Mouse (Mus musculus): ENCODE results near the gene Prpf3. TPM values are rescaled to one million over a fixed set of nuclear protein-coding genes. Genes with fewer than 3 reads are reported as not detected.

The Prpf3 gene
- total and polyA plus RNA-seq, 2 experiments from 2014 or later: 7.7 to 22.6 TPM

DNA sequence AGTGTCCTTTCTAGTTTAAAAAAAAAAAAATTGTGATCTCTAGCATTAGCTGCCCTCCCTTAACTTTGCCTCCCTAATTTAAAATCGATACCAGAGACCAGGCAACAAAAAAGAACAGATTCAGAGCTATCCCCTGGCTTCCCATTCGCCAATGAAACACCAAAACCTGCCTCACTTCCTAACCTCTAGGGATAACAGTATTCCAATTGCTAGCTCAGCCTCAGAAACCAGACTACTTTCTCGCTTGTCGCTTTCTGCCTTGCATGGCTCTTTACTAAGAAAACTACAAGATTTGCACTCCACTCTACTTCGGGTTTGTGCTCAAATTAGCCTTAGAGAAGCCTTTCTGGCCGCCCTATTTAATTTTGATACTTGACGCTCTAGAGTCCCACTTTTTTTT lies 430 bp upstream of the Prpf3 start:
- Histone ChIP-seq H3K4me2 (ENCODE audit: low read depth, low read length) (peak overlapping the region; percentile 82), H3K36me3 (ENCODE audit: insufficient read depth, low read length) (peaks cover 17% of the 10 kb centered on the region; the same call in 1 of the 2 replicates), H3K27ac (peak overlapping the region; percentile 76; the same call in 1 of the 2 replicates), H3K9me3 (ENCODE audit: low read length) (no peaks in the 10 kb centered on the region), H3K4me1 (ENCODE audit: insufficient read depth, low read length) (peaks cover 4% of the 10 kb centered on the region; the same call in 1 of the 2 replicates), H3K4me3 (ENCODE audit: low read length) (peak overlapping the region; percentile 86), H3K27me3 (ENCODE audit: insufficient read depth, low read length) (no peaks in the 10 kb centered on the region), H3K9ac (replicated peaks; ENCODE audit: low read length) (peak overlapping the region; percentile 72)
- DNase-seq (ENCODE audit: low spot score) (peak; percentile 38), ATAC-seq (peak; percentile 11; the same call in 1 of the 2 replicates)
- no peak for TF ChIP-seq CTCF (IDR thresholded peaks at IDR 0.05; ENCODE audit: low read depth)
- 22% methylated on average over 7 of the region's 7 CpGs for WGBS

DNA sequence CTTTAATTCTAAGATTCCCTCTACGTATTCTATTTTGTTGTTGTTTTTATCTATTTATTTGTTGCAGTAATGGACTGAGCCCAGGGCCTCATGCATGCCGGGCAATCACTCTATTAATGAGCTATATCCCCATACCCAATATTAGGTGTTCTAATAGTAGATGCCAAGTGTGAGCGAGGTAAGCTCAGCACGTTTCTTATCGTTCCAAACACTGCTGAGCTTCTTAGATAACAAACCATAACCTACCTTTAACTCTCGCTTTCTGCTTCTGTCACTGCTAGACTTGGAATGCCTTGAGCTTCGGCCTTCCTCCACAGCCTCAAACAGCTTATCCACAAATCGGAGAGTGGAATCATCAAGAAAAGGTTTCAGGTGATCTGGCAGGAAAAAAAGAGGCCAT lies 4.4 kb downstream of the Prpf3 start:
- H3K9ac ChIP-seq (replicated peaks; ENCODE audit: low read length): no peak overlapping the region
- no peak for DNase-seq (ENCODE audit: low spot score)
- 96% methylated on average over 8 of the region's 8 CpGs for WGBS
- no peak overlapping the region for H3K27ac ChIP-seq
- H3K4me3 ChIP-seq (ENCODE audit: low read length): no peak overlapping the region
- ATAC-seq: no peak
- H3K9me3 ChIP-seq (ENCODE audit: low read length): no peaks in the 10 kb centered on the region
- H3K36me3 ChIP-seq (ENCODE audit: insufficient read depth, low read length): peaks cover 61% of the 10 kb centered on the region
- H3K4me2 ChIP-seq (ENCODE audit: low read depth, low read length): no peak overlapping the region
- no peaks in the 10 kb centered on the region for H3K27me3 ChIP-seq (ENCODE audit: insufficient read depth, low read length)
- H3K4me1 ChIP-seq (ENCODE audit: insufficient read depth, low read length): peaks cover 4% of the 10 kb centered on the region; the same call in 1 of the 2 replicates
- no peak for TF ChIP-seq CTCF (IDR thresholded peaks at IDR 0.05; ENCODE audit: low read depth)

DNA sequence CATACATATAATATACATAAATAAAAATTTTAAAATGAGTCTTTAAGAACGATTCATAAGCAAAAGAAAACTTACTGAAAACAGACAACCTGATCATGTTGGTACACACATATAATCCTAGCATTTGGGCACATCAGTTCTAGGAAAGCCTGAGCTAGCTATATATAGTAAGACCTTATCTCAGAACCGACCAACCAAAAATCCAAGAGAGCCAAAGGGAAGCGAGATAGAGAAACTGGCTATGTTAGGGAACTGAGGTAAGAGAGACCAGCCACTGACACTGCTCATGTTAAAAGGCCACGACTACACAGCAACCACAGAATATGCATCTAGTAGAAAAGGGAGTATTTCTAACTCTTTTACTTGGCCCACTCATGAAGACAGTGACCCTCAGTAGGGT lies 5.1 kb downstream of the Prpf3 start:
- Histone ChIP-seq H3K4me2 (ENCODE audit: low read depth, low read length) (no peak overlapping the region), H3K4me1 (ENCODE audit: insufficient read depth, low read length) (peaks cover 4% of the 10 kb centered on the region; the same call in 1 of the 2 replicates), H3K27me3 (ENCODE audit: insufficient read depth, low read length) (no peaks in the 10 kb centered on the region), H3K9ac (replicated peaks; ENCODE audit: low read length) (no peak overlapping the region), H3K27ac (no peak overlapping the region), H3K9me3 (ENCODE audit: low read length) (no peaks in the 10 kb centered on the region), H3K4me3 (ENCODE audit: low read length) (no peak overlapping the region), H3K36me3 (ENCODE audit: insufficient read depth, low read length) (peaks cover 67% of the 10 kb centered on the region)
- no peak for ATAC-seq
- DNase-seq (ENCODE audit: low spot score): no peak
- 85% methylated on average over 4 of the region's 4 CpGs for WGBS
- no peak for TF ChIP-seq CTCF (IDR thresholded peaks at IDR 0.05; ENCODE audit: low read depth)

DNA sequence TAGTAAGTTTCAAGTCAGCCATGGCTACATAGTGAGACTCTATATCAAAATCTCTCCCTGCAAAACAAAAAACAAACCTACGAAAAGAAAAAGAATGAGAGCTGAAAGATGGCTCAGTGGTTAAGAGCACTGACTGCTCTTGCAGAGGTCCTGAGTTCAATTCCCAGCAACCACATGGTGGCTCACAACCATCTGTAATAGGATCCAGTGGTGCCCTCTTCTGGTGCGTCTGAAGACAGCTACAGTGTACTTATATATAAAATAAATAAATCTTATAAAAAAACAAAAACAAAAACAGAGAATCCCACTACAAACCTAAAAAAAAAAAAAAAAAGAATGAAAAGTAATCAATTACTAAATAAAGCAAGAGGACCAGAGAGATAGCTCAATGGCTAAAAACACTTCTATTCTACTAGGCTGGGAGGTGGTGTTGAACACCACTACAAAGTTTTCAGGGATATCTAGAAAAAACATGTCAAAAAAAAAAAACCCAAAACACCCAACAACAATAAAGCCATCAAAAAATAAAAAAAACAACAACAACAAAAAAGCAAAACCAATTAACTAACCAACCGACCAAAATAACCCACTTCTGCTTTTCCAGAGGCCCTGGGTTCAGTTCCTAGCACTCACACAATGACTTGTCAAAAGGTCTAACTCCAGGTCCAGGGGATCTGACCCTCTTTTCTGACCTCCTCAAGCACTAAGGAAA lies 13.0 kb downstream of the Prpf3 start:
- DNase-seq (ENCODE audit: low spot score) (no peak), ATAC-seq (no peak)
- Histone ChIP-seq H3K36me3 (ENCODE audit: insufficient read depth, low read length) (peaks cover 51% of the 10 kb centered on the region), H3K9ac (replicated peaks; ENCODE audit: low read length) (no peak overlapping the region), H3K4me3 (ENCODE audit: low read length) (no peak overlapping the region), H3K4me2 (ENCODE audit: low read depth, low read length) (no peak overlapping the region), H3K27ac (no peak overlapping the region), H3K4me1 (ENCODE audit: insufficient read depth, low read length) (no peaks in the 10 kb centered on the region), H3K27me3 (ENCODE audit: insufficient read depth, low read length) (no peaks in the 10 kb centered on the region), H3K9me3 (ENCODE audit: low read length) (no peaks in the 10 kb centered on the region)
- 92% methylated on average over 3 of the region's 3 CpGs for WGBS
- 0 out of 2 replicates have a peak, but pooled peaks have one; percentile 16 for TF ChIP-seq CTCF (IDR thresholded peaks at IDR 0.05; ENCODE audit: low read depth)

DNA sequence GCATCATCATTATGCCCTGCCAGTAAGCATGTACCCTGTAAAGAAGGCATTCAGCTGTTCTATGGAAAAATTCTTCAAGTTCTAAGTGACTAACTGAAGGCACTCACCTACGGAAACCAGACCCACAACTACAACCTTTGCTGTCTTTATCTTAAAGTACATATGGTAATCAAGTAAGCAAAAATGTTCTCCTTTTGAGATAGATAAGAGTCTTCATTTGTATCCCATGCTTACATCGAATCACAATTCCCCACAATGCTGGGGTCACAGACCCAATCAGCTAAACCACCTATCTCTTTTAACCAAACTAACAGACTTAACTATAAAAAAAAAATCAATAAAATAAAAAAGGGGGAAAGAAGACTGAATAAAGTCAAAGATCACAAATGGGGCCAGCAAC lies 16.4 kb downstream of the Prpf3 start:
- Histone ChIP-seq H3K4me2 (ENCODE audit: low read depth, low read length) (no peak overlapping the region), H3K4me3 (ENCODE audit: low read length) (no peak overlapping the region), H3K36me3 (ENCODE audit: insufficient read depth, low read length) (peaks cover 39% of the 10 kb centered on the region), H3K9me3 (ENCODE audit: low read length) (no peaks in the 10 kb centered on the region), H3K27me3 (ENCODE audit: insufficient read depth, low read length) (no peaks in the 10 kb centered on the region), H3K9ac (replicated peaks; ENCODE audit: low read length) (no peak overlapping the region), H3K4me1 (ENCODE audit: insufficient read depth, low read length) (no peaks in the 10 kb centered on the region), H3K27ac (no peak overlapping the region)
- ATAC-seq: no peak
- DNase-seq (ENCODE audit: low spot score): no peak
- no peak for TF ChIP-seq CTCF (IDR thresholded peaks at IDR 0.05; ENCODE audit: low read depth)
- 97% methylated on average over 2 of the region's 2 CpGs for WGBS

DNA sequence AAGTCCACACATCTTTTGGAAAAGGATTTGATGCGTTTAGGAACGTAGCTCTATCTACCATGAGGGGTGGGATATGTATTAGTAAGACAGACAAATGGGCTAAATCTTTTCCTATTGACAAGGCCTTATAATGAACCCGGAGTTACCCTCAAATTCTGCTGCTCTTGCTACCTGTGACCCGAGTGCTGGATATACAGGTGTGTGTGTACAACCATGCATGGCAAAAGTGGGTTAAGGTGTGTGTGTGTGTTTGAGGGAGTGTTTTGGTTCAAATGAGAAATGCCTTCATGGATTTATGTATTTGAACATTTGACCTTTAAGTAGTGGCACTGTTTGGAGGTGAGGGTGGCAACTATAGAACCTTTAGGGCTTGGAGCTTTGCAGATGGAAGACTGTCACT lies 26.6 kb downstream of the Prpf3 start:
- H3K4me2 ChIP-seq (ENCODE audit: low read depth, low read length): no peak overlapping the region
- no peak overlapping the region for H3K27ac ChIP-seq
- WGBS: 98% methylated on average over 4 of the region's 4 CpGs
- DNase-seq (ENCODE audit: low spot score) (no peak), ATAC-seq (no peak)
- no peak overlapping the region for H3K4me3 ChIP-seq (ENCODE audit: low read length)
- H3K4me1 ChIP-seq (ENCODE audit: insufficient read depth, low read length): no peaks in the 10 kb centered on the region
- H3K27me3 ChIP-seq (ENCODE audit: insufficient read depth, low read length): no peaks in the 10 kb centered on the region
- H3K9me3 ChIP-seq (ENCODE audit: low read length): no peaks in the 10 kb centered on the region
- H3K36me3 ChIP-seq (ENCODE audit: insufficient read depth, low read length): peaks cover 32% of the 10 kb centered on the region
- TF ChIP-seq CTCF (IDR thresholded peaks at IDR 0.05; ENCODE audit: low read depth): no peak
- H3K9ac ChIP-seq (replicated peaks; ENCODE audit: low read length): no peak overlapping the region

DNA sequence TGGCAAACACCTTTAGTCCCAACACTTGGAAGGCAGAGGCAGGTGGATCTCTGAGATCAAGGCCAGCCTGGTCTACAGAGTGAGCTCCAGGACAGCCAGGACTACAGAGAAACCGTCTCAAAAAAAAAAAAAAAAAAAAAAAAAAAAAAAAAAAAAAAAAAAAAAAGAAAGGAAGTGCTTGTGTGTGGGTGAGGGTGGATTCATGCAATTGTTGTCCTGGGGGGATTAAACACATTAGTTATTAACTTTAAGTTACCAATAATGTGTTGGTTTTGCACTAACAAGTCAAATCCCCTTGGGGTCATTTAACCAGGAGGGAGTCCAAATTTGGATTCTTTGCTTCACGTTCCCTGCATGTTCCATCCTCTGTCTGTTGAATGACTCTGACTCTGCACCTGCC lies 29.4 kb downstream of the Prpf3 start:
- no peak for ATAC-seq
- 63% methylated on average over 2 of the region's 2 CpGs for WGBS

More for the DNA sequence above, 29.4 kb downstream of the Prpf3 start:
- Histone ChIP-seq H3K27me3 (ENCODE audit: insufficient read depth, low read length) (no peaks in the 10 kb centered on the region), H3K4me1 (ENCODE audit: insufficient read depth, low read length) (no peaks in the 10 kb centered on the region), H3K9me3 (ENCODE audit: low read length) (no peaks in the 10 kb centered on the region), H3K9ac (replicated peaks; ENCODE audit: low read length) (no peak overlapping the region), H3K4me2 (ENCODE audit: low read depth, low read length) (no peak overlapping the region), H3K36me3 (ENCODE audit: insufficient read depth, low read length) (peaks cover 9% of the 10 kb centered on the region), H3K27ac (no peak overlapping the region), H3K4me3 (ENCODE audit: low read length) (no peak overlapping the region)
- no peak for TF ChIP-seq CTCF (IDR thresholded peaks at IDR 0.05; ENCODE audit: low read depth)
- DNase-seq (ENCODE audit: low spot score): no peak
